Mouse (Mus musculus): ENCODE measurements around the gene Zfp65. TPM values are rescaled to one million over a fixed set of nuclear protein-coding genes. Genes with fewer than 3 reads are reported as not detected.
"Not testable (repeated sequence)": the region's sequence is repeated elsewhere in the genome, so short reads cannot be mapped to it uniquely, and the experiment has no call there.

Gene Zfp65
- polyA plus RNA-seq, 1 experiment from 2014 or later, result 8.5 TPM

GRCm38 (mm10) chr13:67723848-67724479 is 5.0 kb downstream of the Zfp65 start:
- no peaks in the 10 kb centered on the region for H3K9me3 ChIP-seq
- no peaks in the 10 kb centered on the region for H3K27me3 ChIP-seq
- no peaks in the 10 kb centered on the region for H3K36me3 ChIP-seq
- peak; percentile 94 for ATAC-seq (ENCODE audit: low read depth)
- H3K4me3 ChIP-seq, result peak overlapping the region; percentile 85
- H3K27ac ChIP-seq (replicated peaks), result peak overlapping the region; percentile 67
- peak overlapping the region; percentile 73 for H3K4me2 ChIP-seq
- H3K9ac ChIP-seq, result peak overlapping the region; percentile 85
- WGBS, result under 1% methylated on average over 17 of the region's 17 CpGs
- H3K4me1 ChIP-seq (replicated peaks), result peaks cover 16% of the 10 kb centered on the region

DNA sequence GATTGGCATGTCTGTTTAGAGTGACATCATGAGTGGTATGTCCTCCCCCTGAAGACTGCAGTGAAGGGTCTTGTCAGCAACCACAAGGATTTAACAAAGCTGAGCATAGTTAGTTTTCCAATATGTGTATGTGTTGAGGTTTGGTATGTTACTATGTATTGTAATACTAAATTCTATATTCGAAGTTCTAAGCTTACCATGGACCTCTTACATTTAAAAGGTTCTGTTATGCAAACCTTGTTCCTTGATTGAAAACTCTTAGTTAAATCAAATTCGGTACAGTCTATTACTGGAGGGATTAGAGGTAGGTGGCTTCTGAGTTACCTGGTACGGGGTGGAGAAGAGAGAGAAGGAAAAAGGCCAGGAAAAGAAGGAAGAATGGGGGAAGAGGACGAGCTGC is 42.0 kb downstream of the Zfp65 start, which contains the start of gene Zfp738:
Zfp738 (minus strand) TSS at position 101 of the 400 bp plus-strand sequence.
- Histone ChIP-seq H3K4me3 (no peak within 1 kb of the TSS), H3K27me3 (no peaks in the 10 kb centered on the region), H3K27ac (replicated peaks) (no peak within 1 kb of the TSS), H3K4me2 (no peak within 1 kb of the TSS), H3K9me3 (no peaks in the 10 kb centered on the region), H3K9ac (no peak within 1 kb of the TSS), H3K36me3 (no peaks in the 10 kb centered on the region), H3K4me1 (replicated peaks) (peaks cover 9% of the 10 kb centered on the region)
- 82% methylated on average over 4 of the region's 4 CpGs for WGBS
- ATAC-seq (ENCODE audit: low read depth), result no peak

- not testable (repeated sequence) for H3K4me1 ChIP-seq (replicated peaks); H3K36me3 ChIP-seq; H3K9me3 ChIP-seq; H3K27me3 ChIP-seq; H3K27ac ChIP-seq (replicated peaks)
- peak overlapping the region; percentile 89; the same call in 1 of the 2 replicates for H3K9ac ChIP-seq
- peak overlapping the region; percentile 77 for H3K4me3 ChIP-seq
- 78% methylated on average over 2 of the region's 2 CpGs for WGBS
- H3K4me2 ChIP-seq, result peak overlapping the region; percentile 80
- ATAC-seq (ENCODE audit: low read depth), result peak; percentile 48; the same call in 1 of the 2 replicates
Measured at GRCm38 (mm10) chr13:67683841-67684240, 45.1 kb downstream of the Zfp65 start.

DNA sequence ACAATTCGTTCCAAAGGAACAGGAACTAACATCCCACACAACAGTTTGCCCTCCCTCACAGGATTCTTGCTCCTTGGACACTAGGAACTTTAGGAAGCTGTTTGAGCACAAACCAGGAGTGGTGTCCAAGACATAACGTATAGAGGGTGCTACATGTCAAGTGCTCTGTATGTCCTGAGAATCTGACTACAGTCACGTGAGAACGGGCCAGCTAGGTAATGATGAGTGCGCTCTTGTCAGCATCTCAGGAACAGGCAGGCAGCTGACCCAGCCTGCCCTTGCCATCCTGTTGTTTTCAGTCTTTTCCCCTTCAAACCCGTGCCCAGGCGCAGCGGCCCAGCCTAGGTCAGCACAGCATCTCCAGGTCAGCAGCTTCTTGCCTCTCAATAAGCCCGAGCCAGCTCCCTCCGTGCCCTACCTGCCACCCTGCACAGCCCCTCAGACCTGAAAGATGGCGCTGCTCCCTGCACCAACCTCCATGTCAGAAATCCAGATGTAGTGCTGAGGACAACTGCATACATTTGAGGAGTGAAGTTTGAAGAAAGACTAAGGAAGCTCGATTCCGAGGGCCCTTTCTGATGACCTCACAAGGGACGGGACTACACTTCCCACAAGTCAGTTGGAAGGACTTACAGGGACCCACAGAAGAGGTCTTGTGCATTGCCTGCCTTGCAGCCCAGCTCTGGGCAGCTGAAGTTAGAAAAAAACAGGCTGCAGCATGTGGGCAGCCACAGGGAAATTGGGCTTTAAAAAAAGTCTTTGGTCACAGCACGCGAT is 45.8 kb downstream of the Zfp65 start:
- not testable (repeated sequence) for H3K36me3 ChIP-seq; H3K4me1 ChIP-seq (replicated peaks); H3K27me3 ChIP-seq; H3K9me3 ChIP-seq
- Histone ChIP-seq H3K4me2 (peak overlapping the region; percentile 80), H3K9ac (peak overlapping the region; percentile 89), H3K27ac (replicated peaks) (0 out of 2 replicates have a peak overlapping the region, but pooled peaks have one; percentile 38), H3K4me3 (peak overlapping the region; percentile 77)
- peak; percentile 100 for ATAC-seq (ENCODE audit: low read depth)
- WGBS, result 15% methylated on average over 16 of the region's 16 CpGs

DNA sequence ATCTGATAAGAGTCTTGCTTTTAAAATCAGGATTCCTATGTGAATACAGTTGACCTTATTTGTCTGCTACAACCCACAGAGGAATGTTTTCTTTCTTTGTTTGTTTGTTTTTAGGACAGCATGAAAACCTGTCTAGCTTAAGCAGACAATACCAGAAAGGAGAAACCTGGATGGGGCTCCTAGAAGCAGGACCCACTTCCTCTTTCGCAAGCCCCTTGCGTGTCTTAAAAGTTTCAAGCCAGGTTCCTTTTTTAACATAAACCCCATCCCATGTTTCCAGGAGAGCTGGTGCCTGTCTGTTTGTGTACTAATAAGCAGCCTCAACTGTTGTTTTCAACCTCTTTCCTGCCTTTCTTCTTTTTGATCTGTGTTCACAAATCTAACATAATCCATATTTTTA is 54.1 kb downstream of the Zfp65 start:
- 95% methylated on average over 2 of the region's 2 CpGs for WGBS
- H3K36me3 ChIP-seq, result peaks cover 13% of the 10 kb centered on the region
- no peak for ATAC-seq (ENCODE audit: low read depth)

More for the DNA sequence above, 54.1 kb downstream of the Zfp65 start:
- Histone ChIP-seq H3K4me1 (replicated peaks) (no peaks in the 10 kb centered on the region), H3K27ac (replicated peaks) (no peak overlapping the region), H3K4me2 (no peak overlapping the region), H3K9ac (no peak overlapping the region), H3K9me3 (no peaks in the 10 kb centered on the region), H3K4me3 (no peak overlapping the region), H3K27me3 (no peaks in the 10 kb centered on the region)

Other genes with a start within 250 kb of the Zfp65 start
- 2.5 TPM in 2 replicates for gene Zfp874b, start 244.9 kb downstream of the Zfp65 start, polyA plus RNA-seq (2015; fragmentation: Nextera tagmentation; extraction: Ambion mirVana)
- 12.8 and 14.2 TPM in 2 replicates for gene Zfp58, start 228.6 kb downstream of the Zfp65 start, polyA plus RNA-seq (2015; fragmentation: Nextera tagmentation; extraction: Ambion mirVana)
- gene Gm26965, start 203.0 kb downstream of the Zfp65 start, polyA plus RNA-seq (2015; fragmentation: Nextera tagmentation; extraction: Ambion mirVana), result not detected in 2 replicates
- gene Zfp87, start 203.0 kb downstream of the Zfp65 start, polyA plus RNA-seq (2015; fragmentation: Nextera tagmentation; extraction: Ambion mirVana), result 31.8 and 33.5 TPM in 2 replicates
- 14.0 and 15.5 TPM in 2 replicates for gene Zfp748, start 175.3 kb downstream of the Zfp65 start, polyA plus RNA-seq (2015; fragmentation: Nextera tagmentation; extraction: Ambion mirVana)
- 4.5 and 5.0 TPM in 2 replicates for gene Zfp729b, start 119.5 kb downstream of the Zfp65 start, polyA plus RNA-seq (2015; fragmentation: Nextera tagmentation; extraction: Ambion mirVana)
- gene Gm49345, start 91.4 kb downstream of the Zfp65 start, polyA plus RNA-seq (2015; fragmentation: Nextera tagmentation; extraction: Ambion mirVana), result not detected in 2 replicates
- gene Zfp729a, start 91.4 kb downstream of the Zfp65 start, polyA plus RNA-seq (2015; fragmentation: Nextera tagmentation; extraction: Ambion mirVana), result 2.6 and 2.7 TPM in 2 replicates
- 13.0 and 15.4 TPM in 2 replicates for gene Zfp738, start 42.1 kb downstream of the Zfp65 start, polyA plus RNA-seq (2015; fragmentation: Nextera tagmentation; extraction: Ambion mirVana)
- 7.2 and 8.0 TPM in 2 replicates for gene Zfp85, start 26.1 kb upstream of the Zfp65 start, polyA plus RNA-seq (2015; fragmentation: Nextera tagmentation; extraction: Ambion mirVana)
- gene Zfp493, start 50.5 kb upstream of the Zfp65 start, polyA plus RNA-seq (2015; fragmentation: Nextera tagmentation; extraction: Ambion mirVana), result 2.4 and 2.8 TPM in 2 replicates
- 12.8 TPM in 2 replicates for gene Zfp273, start 84.6 kb upstream of the Zfp65 start, polyA plus RNA-seq (2015; fragmentation: Nextera tagmentation; extraction: Ambion mirVana)
- gene Gm10037, start 101.9 kb upstream of the Zfp65 start, polyA plus RNA-seq (2015; fragmentation: Nextera tagmentation; extraction: Ambion mirVana), result 6.5 and 8.7 TPM in 2 replicates
- not detected in 2 replicates for gene BC048507, start 134.2 kb upstream of the Zfp65 start, polyA plus RNA-seq (2015; fragmentation: Nextera tagmentation; extraction: Ambion mirVana)